Mouse (Mus musculus) Patski (cell line): Measurements from ENCODE around the gene Stx5a. TPM values are rescaled to one million over a fixed set of nuclear protein-coding genes. Genes with fewer than 3 reads are reported as not detected.

Source experiments
- ATAC-seq: fragments of 100-300 bp; one replicate; pipeline ENCODE4 v1.8.0; 2021
- CTCF ChIA-PET: fragments of 350-600 bp; sonication (Branson Sonifier 250); formaldehyde crosslinking; loops from one replicate; lab custom pipeline; 2022; ENCODE audit warnings: inconsistent platforms; lab: Charles Lee
- POLR2A ChIA-PET: fragments of 350-600 bp; sonication (Branson Sonifier 250); formaldehyde crosslinking; loops from one replicate; lab custom pipeline; 2022; ENCODE audit warnings: antibody characterized with exemption, inconsistent platforms; lab: Charles Lee
- DNase-seq: peaks from one replicate; pipeline ENCODE4 v3.0.0-alpha.2; 2011; ENCODE audit warnings: low read depth, low spot score
- H3K27me3 ChIP-seq: fragments of 371-371 bp; one replicate; pipeline ENCODE4 v1.5.1; 2021
- CTCF ChIP-seq: fragments of 100-300 bp; IDR thresholded peaks from one replicate; pipeline ENCODE4 v1.5.1; 2021
- in situ Hi-C: fragments of 300-500 bp; cut with MboI; formaldehyde crosslinking; loops from 3 replicates; pipeline ENCODE4 v1.11.1; 2018; ENCODE audit warnings: low pct_unique_long_range_greater_than_20kb, mixed read lengths
- polyA plus RNA-seq: library from polyadenylated mRNA; unstranded; gene quantifications from one replicate; pipeline ENCODE4 v1.2.3, GENCODE M21; 2021

Stx5a gene
- polyA plus RNA-seq, 1 experiment from 2014 or later, result 116 TPM

GRCm38 (mm10) chr19:8774951-8775421 is 33.8 kb downstream of the Stx5a start:
- CTCF ChIA-PET, result interaction anchor here (1.0 to 1.9 kb wide), 4 partner anchors 11 to 22 kb away, joined by 3 to 5 read pairs (median 4); partner anchors contain the start of gene Nxf1
- ATAC-seq (no peak), DNase-seq (no peak)
- in situ Hi-C loops, result no loop called here
- POLR2A ChIA-PET, result interaction anchor here (0.8 to 4.3 kb wide), 9 partner anchors 12 to 98 kb away, joined by 3 to 37 read pairs (median 5); partner anchors contain the start of genes Nxf1 and Taf6l
- no peak for TF ChIP-seq CTCF
- H3K27me3 ChIP-seq, result no peaks in the 10 kb centered on the region

GRCm38 (mm10) chr19:8786008-8786781 is 45.0 kb downstream of the Stx5a start, which contains the start of gene Taf6l:
Taf6l (minus strand) TSS chr19:8786417.
- TF ChIP-seq CTCF, result no peak
- ATAC-seq (peak; percentile 100), DNase-seq (peak; percentile 81)
- ChIA-PET CTCF (interaction anchor here (0.8 to 4.1 kb wide), 4 partner anchors 9 to 12 kb away, joined by 3 to 26 read pairs (median 6); partner anchors contain the start of genes Polr2g and Tmem179b), POLR2A (interaction anchor here (1.1 to 4.5 kb wide), 3 partner anchors 11 to 33 kb away, joined by 3 to 37 read pairs (median 6); partner anchors contain the start of genes Polr2g and Tmem179b)
- no peaks in the 10 kb centered on the region for H3K27me3 ChIP-seq
- in situ Hi-C loops, result no loop called here

- ChIA-PET CTCF (interaction anchor here (0.6 to 4.1 kb wide), 4 partner anchors 9 to 22 kb away, joined by 3 to 26 read pairs (median 4); partner anchors contain the start of gene Polr2g), POLR2A (interaction anchor here (0.6 to 4.5 kb wide), 7 partner anchors 9 to 50 kb away, joined by 3 to 37 read pairs (median 3); partner anchors contain the start of genes Hnrnpul2, Tmem179b and Ttc9c)
- H3K27me3 ChIP-seq, result no peaks in the 10 kb centered on the region
- ATAC-seq (no peak), DNase-seq (no peak)
- TF ChIP-seq CTCF, result no peak
- in situ Hi-C loops, result no loop called here
Observed at GRCm38 (mm10) chr19:8788521-8788920, 47.3 kb downstream of the Stx5a start.

- ATAC-seq (no peak), DNase-seq (no peak)
- no peak for TF ChIP-seq CTCF
- POLR2A ChIA-PET, result interaction anchor here (1.0 to 1.3 kb wide), 4 partner anchors 9 to 49 kb away, joined by 3 to 5 read pairs (median 4); partner anchors contain the start of genes Hnrnpul2 and Ttc9c
- H3K27me3 ChIP-seq, result no peaks in the 10 kb centered on the region
- in situ Hi-C loops, result no loop called here
- CTCF ChIA-PET, result interaction anchor here (1.0 to 4.1 kb wide), 3 partner anchors 9 to 14 kb away, joined by 3 to 26 read pairs (median 4); partner anchors contain the start of gene Polr2g
Observed at GRCm38 (mm10) chr19:8789171-8789570, 48.0 kb downstream of the Stx5a start.

GRCm38 (mm10) chr19:8790171-8790570 is 49.0 kb downstream of the Stx5a start:
- TF ChIP-seq CTCF, result no peak
- DNase-seq (no peak), ATAC-seq (no peak)
- POLR2A ChIA-PET, result no interaction called here
- CTCF ChIA-PET, result interaction anchor here (0.7 kb wide), 1 partner anchor 10 kb away, joined by 3 read pairs; no protein-coding TSS in a partner anchor
- in situ Hi-C loops, result no loop called here
- no peaks in the 10 kb centered on the region for H3K27me3 ChIP-seq

GRCm38 (mm10) chr19:8798264-8798946 is 57.2 kb downstream of the Stx5a start, which contains the start of gene Polr2g:
Polr2g (minus strand) TSS chr19:8798577.
- ChIA-PET POLR2A (interaction anchor here (0.6 to 2.3 kb wide), 10 partner anchors 9 to 25 kb away, joined by 3 to 7 read pairs (median 5); partner anchors contain the start of genes Hnrnpul2 and Taf6l), CTCF (interaction anchor here (0.6 to 4.9 kb wide), 10 partner anchors 10 to 81 kb away, joined by 3 to 26 read pairs (median 4); partner anchors contain the start of gene Taf6l)
- TF ChIP-seq CTCF, result no peak
- in situ Hi-C loops, result no loop called here
- no peak for DNase-seq
- no peaks in the 10 kb centered on the region for H3K27me3 ChIP-seq
- peak; percentile 63 for ATAC-seq

GRCm38 (mm10) chr19:8798947-8799315 is 57.7 kb downstream of the Stx5a start:
- H3K27me3 ChIP-seq, result no peaks in the 10 kb centered on the region
- POLR2A ChIA-PET, result interaction anchor here (0.5 to 2.3 kb wide), 7 partner anchors 9 to 1218 kb away, joined by 3 to 7 read pairs (median 5); partner anchors contain the start of genes Hnrnpul2 and Taf6l
- in situ Hi-C loops, result no loop called here
- CTCF ChIA-PET, result interaction anchor here (0.6 to 4.9 kb wide), 9 partner anchors 10 to 81 kb away, joined by 3 to 26 read pairs (median 4); partner anchors contain the start of genes Nxf1 and Taf6l
- DNase-seq, result no peak
- TF ChIP-seq CTCF, result no peak
- ATAC-seq, result no peak

- DNase-seq (peak; percentile 82), ATAC-seq (peak; percentile 97)
- TF ChIP-seq CTCF, result no peak
- no peaks in the 10 kb centered on the region for H3K27me3 ChIP-seq
- in situ Hi-C loops, result no loop called here
- POLR2A ChIA-PET, result interaction anchor here (0.6 to 1.4 kb wide), 4 partner anchors 11 to 31 kb away, joined by 3 to 7 read pairs (median 4); partner anchors contain the start of genes Tmem223 and Ttc9c
- CTCF ChIA-PET, result interaction anchor here (1.5 kb wide), 1 partner anchor 15 kb away, joined by 3 read pairs; no protein-coding TSS in a partner anchor
Observed at GRCm38 (mm10) chr19:8802130-8802821, 61.1 kb downstream of the Stx5a start, which contains the start of gene Zbtb3. Zbtb3 (plus strand) TSS chr19:8802555.
